Mouse (Mus musculus) heart, postnatal 25 days (tissue): ENCODE measurements around the gene Flnb. TPM values are rescaled to one million over a fixed set of nuclear protein-coding genes. Genes with fewer than 3 reads are reported as not detected.

Experiments used
- DNase-seq: peaks from one replicate; pipeline ENCODE4 v3.0.0; 2022; ENCODE audit warnings: low spot score
- intact Hi-C: fragments of 180-260 bp; cut with DNase I; formaldehyde crosslinking; loops from one replicate; pipeline ENCODE4 v1.15.1; 2025
- total RNA-seq, 2 experiments: library from RNA; stranded (reverse); gene quantifications; 2 replicates each; pipeline ENCODE4 v1.2.3; 2021

The Flnb gene
- total RNA-seq, 2 experiments from 2014 or later = 21.9 to 27.7 TPM

DNA sequence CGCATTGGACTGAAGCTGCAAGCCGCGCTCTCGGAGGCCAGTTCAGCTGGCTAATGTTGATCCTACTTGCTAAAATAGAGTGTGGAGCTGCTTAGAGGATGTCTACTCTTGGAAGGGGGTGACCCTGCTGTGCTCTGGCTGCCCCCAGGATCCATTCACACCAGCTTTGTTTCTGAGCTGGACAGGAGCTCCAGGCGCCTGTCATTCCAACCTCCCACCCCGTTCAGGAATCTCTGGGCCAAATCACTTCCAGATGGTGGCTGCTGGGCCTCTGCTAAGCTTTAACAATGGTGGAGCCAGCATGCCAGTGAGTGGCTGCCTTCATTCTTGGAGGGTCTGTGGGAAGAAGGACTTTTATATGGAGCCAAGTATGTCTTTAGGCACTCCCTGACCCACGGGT lies 4.9 kb downstream of the Flnb start:
- DNase-seq = peak; percentile 33
- intact Hi-C loops = no loop called here

GRCm38 (mm10) chr14:7824651-7825268 lies 7.0 kb downstream of the Flnb start:
- intact Hi-C loops = no loop called here

GRCm38 (mm10) chr14:7826151-7826937 lies 8.6 kb downstream of the Flnb start:
- DNase-seq = no peak
- intact Hi-C loops = loop anchor here (2.0 kb wide), 1 partner anchor 16 kb away; no protein-coding TSS in a partner anchor

More at GRCm38 (mm10) chr14:7824651-7825268, 7.0 kb downstream of the Flnb start:
- no peak for DNase-seq

DNA sequence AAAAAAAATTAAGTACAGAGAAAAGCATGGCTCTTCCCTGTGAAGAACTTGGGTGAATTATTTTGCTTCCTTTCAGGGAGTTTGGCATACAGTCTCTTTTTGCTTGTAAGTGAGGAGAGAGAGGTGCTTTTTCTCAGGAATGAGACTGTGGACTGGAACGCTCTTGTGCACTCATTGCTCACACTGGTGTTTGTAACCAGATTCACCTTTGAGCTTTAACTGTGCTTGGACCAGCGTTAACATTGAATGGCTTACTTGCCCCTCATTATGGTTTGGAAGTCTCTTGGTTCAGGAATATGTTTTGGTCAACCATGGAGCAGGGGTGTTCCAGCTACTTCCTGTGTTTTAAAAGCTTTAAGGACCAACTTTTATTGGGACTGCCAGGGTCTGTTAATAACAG lies 11.4 kb downstream of the Flnb start:
- no peak for DNase-seq

GRCm38 (mm10) chr14:7831770-7832439 lies 14.1 kb downstream of the Flnb start:
- DNase-seq = no peak
- intact Hi-C loops = no loop called here

More for the DNA sequence above, 11.4 kb downstream of the Flnb start:
- intact Hi-C loops = no loop called here

GRCm38 (mm10) chr14:7832440-7832783 lies 14.7 kb downstream of the Flnb start:
- intact Hi-C loops = no loop called here

GRCm38 (mm10) chr14:7833458-7833857 lies 15.7 kb downstream of the Flnb start:
- intact Hi-C loops = no loop called here
- no peak for DNase-seq

More at GRCm38 (mm10) chr14:7832440-7832783, 14.7 kb downstream of the Flnb start:
- no peak for DNase-seq

- intact Hi-C loops = no loop called here
- no peak for DNase-seq
These were observed 20.9 kb downstream of the Flnb start for GRCm38 (mm10) chr14:7838564-7839089.

DNA sequence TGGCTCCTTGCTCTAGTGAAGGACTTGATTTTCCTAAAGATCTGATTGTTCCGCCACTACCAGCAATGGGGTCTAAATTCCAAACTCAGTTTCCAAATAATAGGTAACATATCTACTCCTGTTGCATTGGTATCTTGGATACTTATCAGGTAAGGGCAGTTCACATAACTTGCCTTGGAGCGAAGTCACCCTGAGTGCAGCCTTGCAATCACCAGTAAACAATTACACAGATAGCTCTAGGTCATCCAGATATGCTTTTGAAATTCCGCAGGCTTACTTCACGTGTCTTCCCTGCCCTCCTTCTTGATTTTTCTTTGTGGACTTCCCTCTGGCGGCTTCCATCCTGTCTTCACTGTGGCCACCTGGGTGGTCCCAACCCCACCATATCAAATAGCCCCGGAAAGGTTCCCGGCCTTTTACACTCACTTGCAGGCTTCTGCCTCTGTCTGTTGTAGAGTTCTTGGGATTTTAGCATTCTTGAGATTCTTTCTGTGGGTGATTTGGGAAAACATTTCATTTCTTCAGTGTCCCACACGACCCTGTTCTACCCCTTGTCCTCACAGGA lies 22.3 kb downstream of the Flnb start:
- intact Hi-C loops = loop anchor here (2.0 kb wide), 1 partner anchor 17 kb away; no protein-coding TSS in a partner anchor
- no peak for DNase-seq

- no peak for DNase-seq
- intact Hi-C loops = loop anchor here (2.0 kb wide), 1 partner anchor 16 kb away; no protein-coding TSS in a partner anchor
These were observed 25.0 kb downstream of the Flnb start for GRCm38 (mm10) chr14:7842631-7843332.

DNA sequence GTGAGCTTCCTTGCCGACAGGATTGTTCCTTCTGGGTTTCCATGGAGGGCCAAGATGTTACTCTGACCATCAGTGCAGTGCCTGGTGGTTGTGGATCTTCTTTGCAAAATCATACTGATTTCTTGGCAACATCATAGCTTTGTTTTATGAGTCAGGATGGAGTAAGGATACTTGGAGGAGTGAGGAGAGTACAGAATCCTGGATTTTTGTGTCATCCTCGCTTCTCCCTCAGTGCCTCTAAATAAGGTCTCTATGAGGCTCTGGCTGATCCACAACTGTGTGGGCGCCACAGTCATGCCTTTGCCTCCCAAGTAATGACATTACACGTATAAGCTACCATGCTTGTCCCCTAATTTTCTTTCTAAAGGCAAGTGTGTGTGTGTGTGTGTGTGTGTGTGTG lies 28.9 kb downstream of the Flnb start:
- intact Hi-C loops = no loop called here
- DNase-seq = no peak

DNA sequence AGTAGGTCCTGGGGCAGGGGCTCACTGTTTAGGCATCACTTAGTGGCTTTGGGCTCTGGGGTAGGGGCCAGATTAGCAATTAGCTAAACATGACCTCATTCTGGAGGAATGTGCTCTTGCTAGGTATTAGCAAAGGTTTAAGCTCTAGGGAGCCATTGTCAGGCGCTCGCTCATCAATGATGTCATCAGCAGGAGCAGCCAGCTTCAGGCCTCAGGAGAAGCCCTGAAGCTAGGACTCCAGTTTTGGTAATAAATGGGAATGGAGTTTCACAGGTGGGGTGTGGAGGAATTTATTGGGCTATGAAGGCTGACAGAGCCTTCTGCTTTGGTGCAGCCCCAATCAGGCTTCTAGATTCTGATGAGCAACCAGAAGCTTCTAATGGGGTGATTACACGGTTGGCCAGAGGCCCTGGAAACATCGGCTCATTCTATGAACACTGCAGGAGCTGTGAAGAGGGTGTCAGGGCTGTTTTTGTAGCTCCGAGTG lies 30.0 kb downstream of the Flnb start:
- no peak for DNase-seq
- intact Hi-C loops = no loop called here

- intact Hi-C loops = loop anchor here (5.0 kb wide), 1 partner anchor 34 kb away; the partner anchor contains the start of gene Flnb
- no peak for DNase-seq
These were observed 33.2 kb downstream of the Flnb start for GRCm38 (mm10) chr14:7850913-7851312.

DNA sequence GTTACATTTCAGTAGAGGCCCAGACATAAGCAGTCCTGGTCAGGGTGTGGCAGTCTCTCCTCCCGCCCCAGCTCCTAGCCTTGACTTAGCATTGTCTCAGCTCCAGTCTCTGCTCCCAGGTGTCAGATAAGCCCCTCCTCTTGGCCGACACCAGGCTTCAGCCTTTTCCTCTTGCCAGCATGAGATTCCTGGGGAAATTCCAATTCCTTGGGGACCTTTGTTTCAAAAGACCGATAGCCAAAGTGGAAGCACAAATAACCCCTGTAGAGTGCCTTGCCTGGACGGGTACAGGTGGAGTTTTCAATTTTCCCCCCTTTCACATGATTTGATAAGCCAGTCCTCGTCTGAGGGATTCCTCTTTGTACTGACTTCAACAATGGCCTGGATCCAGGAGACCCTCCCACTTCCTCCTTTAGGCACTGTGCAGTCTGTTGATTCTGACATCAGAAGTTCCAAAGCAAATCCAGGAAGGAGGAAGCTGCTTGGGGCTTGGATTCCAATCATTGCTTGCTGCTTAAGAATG lies 33.8 kb downstream of the Flnb start:
- intact Hi-C loops = loop anchor here (5.0 kb wide), 1 partner anchor 34 kb away; the partner anchor contains the start of gene Flnb
- DNase-seq = peak; percentile 61

DNA sequence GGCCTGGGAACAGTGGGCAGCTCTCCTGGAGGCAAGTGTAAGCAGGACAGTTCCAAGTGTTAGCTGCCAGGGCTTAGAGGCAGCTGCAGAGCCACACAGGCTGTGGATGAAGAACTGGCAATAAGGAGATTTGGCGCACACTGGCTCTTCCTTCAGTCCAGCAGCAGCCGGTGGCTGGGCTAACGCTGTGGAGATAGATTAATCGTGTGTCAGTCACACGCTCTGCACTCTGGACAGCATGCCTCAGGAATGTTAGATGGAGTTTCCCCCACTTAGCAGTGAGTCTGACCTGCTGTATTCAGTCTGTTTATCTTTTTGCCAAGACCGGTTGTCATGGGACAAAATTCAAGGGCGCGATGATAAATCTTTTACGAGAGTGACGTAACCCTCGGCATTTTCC lies 35.9 kb downstream of the Flnb start:
- intact Hi-C loops = loop anchor here (5.0 kb wide), 1 partner anchor 36 kb away; the partner anchor contains the start of gene Flnb
- no peak for DNase-seq

DNA sequence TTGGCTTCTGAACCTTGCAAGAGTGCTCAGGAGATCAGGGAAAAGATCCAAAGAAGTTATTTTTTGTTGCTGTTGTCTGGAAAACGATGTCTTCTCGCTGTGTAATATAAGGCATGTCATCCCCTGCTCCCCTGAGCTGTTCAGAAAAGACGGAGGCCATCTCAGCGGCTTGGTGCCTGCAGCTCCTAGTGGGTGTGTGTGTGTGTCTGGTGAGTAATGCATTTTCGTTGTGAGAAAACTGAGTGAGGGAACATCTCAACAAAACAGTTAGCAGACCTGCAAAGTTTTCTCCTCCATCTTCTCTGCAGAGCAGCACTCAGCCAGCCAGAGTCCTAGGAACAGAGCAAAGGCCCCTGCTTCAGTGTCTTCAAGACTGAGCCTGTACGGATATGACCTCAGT lies 36.6 kb downstream of the Flnb start:
- no peak for DNase-seq
- intact Hi-C loops = loop anchor here (5.0 kb wide), 1 partner anchor 37 kb away; the partner anchor contains the start of gene Flnb

DNA sequence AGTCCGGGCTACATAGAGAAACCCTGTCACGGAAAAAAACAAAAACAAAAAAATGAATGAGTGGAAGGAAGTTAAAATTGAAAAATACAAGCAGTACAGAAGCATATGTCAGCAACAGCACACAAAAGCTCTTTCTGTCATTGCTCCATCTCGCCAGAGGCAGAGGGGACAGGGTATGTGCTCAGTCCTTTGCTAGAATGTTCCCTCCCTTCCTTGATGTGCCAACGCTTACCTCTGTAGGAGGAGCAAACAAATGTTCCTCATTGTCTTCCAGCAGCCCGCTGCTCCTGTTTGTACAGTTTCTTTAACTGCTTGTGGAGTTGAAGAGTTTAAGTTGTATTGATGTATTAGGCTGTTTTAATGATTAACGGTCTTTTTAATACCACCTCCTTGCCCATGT lies 37.3 kb downstream of the Flnb start:
- intact Hi-C loops = no loop called here
- no peak for DNase-seq

- no peak for DNase-seq
- intact Hi-C loops = no loop called here
These were observed 37.7 kb downstream of the Flnb start for GRCm38 (mm10) chr14:7855501-7855900.

GRCm38 (mm10) chr14:7856348-7856747 lies 38.6 kb downstream of the Flnb start:
- no peak for DNase-seq
- intact Hi-C loops = loop anchor here (2.0 kb wide), 1 partner anchor 16 kb away; no protein-coding TSS in a partner anchor
